Mouse (Mus musculus) myocyte (in vitro differentiated cells): ENCODE results near the gene Kcnb1.

ENCODE experiments used
- MAX ChIP-seq: IDR thresholded peaks from one replicate; pipeline ENCODE4 v1.6.1; 2011; ENCODE audit warnings: low read depth, mild to moderate bottlenecking, control low read depth
- MYOD1 ChIP-seq, 3 experiments: IDR thresholded peaks; one replicate each; pipeline ENCODE4 v1.6.1; 2011; ENCODE audit warnings: control low read depth in 2 of 3, low read depth in 2 of 3, mild to moderate bottlenecking in 2 of 3, moderate library complexity in 1 of 3; ENCODE audit not compliant: insufficient read length in 2 of 3, control insufficient read depth in 1 of 3
- POLR2A ChIP-seq: IDR thresholded peaks from one replicate; pipeline ENCODE4 v1.6.1; 2011; ENCODE audit warnings: low read depth, mild to moderate bottlenecking, control low read depth, moderate library complexity; ENCODE audit not compliant: insufficient read length
- POLR2AphosphoS2 ChIP-seq: IDR thresholded peaks from one replicate; pipeline ENCODE4 v1.6.1; 2011; ENCODE audit warnings: low read depth, control low read depth; ENCODE audit not compliant: insufficient read length
- REST ChIP-seq: IDR thresholded peaks from one replicate; pipeline ENCODE4 v1.6.1; 2011; ENCODE audit warnings: mild to moderate bottlenecking, control low read depth, moderate library complexity; ENCODE audit not compliant: insufficient read depth, insufficient read length
- USF1 ChIP-seq: IDR thresholded peaks from one replicate; pipeline ENCODE4 v1.6.1; 2011; ENCODE audit warnings: low read depth, mild to moderate bottlenecking, control low read depth, moderate library complexity

DNA sequence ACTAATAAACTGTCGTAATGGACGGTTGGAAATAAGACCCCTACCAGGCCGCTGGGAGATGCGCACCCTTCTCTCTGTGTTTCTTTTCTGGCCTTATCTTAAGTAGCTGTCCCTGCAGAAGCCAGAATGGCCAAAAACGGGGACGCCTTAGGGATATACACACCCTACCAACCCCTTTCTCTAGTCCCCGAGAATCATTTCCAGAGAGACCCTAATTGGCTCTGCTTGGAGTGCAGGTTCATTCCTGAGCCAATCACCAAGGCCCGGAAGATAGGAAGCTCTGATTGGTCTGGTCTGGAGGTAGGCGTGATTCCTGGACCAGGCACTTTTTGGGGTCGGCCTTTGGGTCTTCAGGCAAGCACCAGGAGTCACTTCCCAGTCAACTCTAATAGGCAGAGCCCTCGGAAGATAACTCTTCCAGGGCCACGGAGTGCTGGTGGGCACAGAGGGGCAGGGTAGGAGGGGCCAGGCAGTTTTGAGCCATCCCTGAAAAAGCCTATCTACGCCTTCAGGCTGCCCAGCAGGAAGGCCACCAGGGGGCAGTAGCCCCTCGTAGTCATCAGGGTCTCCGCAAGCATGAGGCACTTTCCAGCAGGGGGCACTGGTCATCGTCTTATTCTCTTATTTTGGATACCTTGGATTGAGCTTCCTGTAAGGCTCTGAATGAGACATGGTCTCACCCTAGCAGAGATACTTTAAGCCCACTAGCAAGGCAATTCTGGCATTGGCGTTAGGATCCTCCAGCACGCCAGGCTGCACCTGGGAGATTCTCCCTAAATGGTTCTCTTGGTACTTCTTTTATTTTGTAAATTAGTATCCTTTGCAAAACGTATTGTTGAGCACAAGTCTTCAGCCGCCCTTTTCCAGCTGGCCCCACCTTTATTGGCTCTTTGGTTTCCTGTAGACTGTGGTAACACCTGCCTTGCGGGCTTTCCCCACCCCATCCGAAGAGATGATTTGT, 118.0 kb downstream of the Kcnb1 start:
- TF ChIP-seq USF1 (no peak), POLR2A (no peak), MYOD1 (IDR thresholded peaks at IDR 0.05; ENCODE audit: control insufficient read depth in 1 of 3, insufficient read length in 2 of 3, low read depth in 2 of 3) (no peak), POLR2AphosphoS2 (no peak), MAX (no peak), REST (no peak)
